Mouse (Mus musculus) embryonic stem cell, embryonic (primary cell): ENCODE measurements around the gene Gm8005.
"Not testable (repeated sequence)": the region's sequence is repeated elsewhere in the genome, so short reads cannot be mapped to it uniquely, and the experiment has no call there.

Source experiments
- CTCF ChIA-PET, 4 experiments: fragments of 300-600 bp in 2 of 4; fragments of 350-600 bp in 2 of 4; sonication (Branson Sonifier 250); formaldehyde crosslinking; loops; one replicate each; lab custom pipeline; 2022; ENCODE audit warnings: inconsistent platforms in 2 of 4; lab: Charles Lee
- POLR2A ChIA-PET, 4 experiments: fragments of 300-600 bp in 2 of 4; fragments of 350-600 bp in 2 of 4; sonication (Branson Sonifier 250); formaldehyde crosslinking; loops; one replicate each; lab custom pipeline; 2022; ENCODE audit warnings: antibody characterized with exemption in 4 of 4, inconsistent platforms in 1 of 4; lab: Charles Lee

The Gm8005 gene

DNA sequence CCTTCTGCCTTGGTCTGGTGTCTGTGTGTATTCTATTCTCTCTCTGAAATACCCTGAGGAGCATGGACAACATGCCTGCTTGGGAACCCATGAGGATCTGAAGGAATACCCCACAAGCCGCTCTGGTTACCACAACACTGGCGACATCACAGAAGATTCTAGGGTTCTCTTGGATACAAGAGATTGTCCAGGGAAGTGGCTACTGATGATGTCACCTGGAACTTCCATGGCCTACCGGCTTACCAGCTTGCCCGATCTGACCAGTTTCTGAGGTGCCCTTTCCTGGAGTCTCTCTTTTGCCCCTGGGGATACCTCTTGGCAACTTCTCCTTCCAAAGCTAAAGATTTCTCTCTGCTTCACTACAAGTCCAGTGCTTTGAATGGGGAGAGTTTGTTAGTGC, at the start of gene Gm8005:
Gm8005 (minus strand) TSS at position 101 of the 400 bp plus-strand sequence.
- CTCF ChIA-PET, POLR2A ChIA-PET: not testable (repeated sequence)

DNA sequence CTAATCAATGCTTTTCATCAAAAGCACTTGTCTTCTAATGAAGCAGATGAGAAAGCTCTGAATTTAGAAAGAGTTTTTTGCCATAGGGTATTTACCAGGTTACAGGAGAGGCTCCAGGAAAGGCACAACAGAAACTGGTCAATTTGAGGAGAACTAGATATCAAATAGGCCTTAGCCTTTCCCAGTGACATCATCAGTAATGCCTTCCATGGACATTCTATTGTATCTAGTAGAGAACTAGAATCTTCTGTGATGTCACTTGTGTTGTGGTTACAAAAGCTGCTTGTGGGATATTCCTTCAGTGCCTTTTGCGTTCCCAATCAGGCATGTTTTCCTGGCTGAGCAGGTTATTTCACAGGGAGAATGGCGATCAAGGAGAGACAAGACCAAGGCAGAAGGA, 24.1 kb upstream of the Gm8005 start, which contains the start of gene Gm8011:
Gm8011 (plus strand) TSS at position 301 of the 400 bp plus-strand sequence.
- POLR2A ChIA-PET, CTCF ChIA-PET: not testable (repeated sequence)
